8 mouse cellular contexts compared by ENCODE assay signal in genomic region chr13:56522821-56523167, GRCm38 (mm10). TPM values are rescaled to one million over a fixed set of nuclear protein-coding genes. Genes with fewer than 3 reads are reported as not detected.
DNase-seq lines count a peak whose midpoint lies in the region; ATAC-seq and TF ChIP-seq lines count a peak whose summit lies in the region.

No protein-coding gene starts in this region.

- H3K36me3 ChIP-seq in kidney, adult 2 months (ENCODE audit: control insufficient read depth, insufficient read depth, low read length), result no peaks in the 10 kb centered on the region; the same call in 1 of the 2 replicates
- H3K36me3 ChIP-seq in hindbrain, embryonic 12.5 days, result no peaks in the 10 kb centered on the region
- H3K36me3 ChIP-seq in midbrain, embryonic 12.5 days, result no peaks in the 10 kb centered on the region

- H3K4me1 ChIP-seq in kidney, adult 2 months (ENCODE audit: control insufficient read depth, insufficient read depth, low read length), result no peaks in the 10 kb centered on the region
- H3K4me1 ChIP-seq in bone marrow macrophage, adult 2 months (ENCODE audit: control insufficient read depth, insufficient read depth, low read length), result no peaks in the 10 kb centered on the region
- peaks cover 7% of the 10 kb centered on the region; the same call in 1 of the 2 replicates for H3K4me1 ChIP-seq in hindbrain, embryonic 12.5 days
- H3K4me1 ChIP-seq in midbrain, embryonic 12.5 days, result no peaks in the 10 kb centered on the region

- 7% methylated on average over 8 of the region's 8 CpGs for WGBS in kidney, adult 2 months
- WGBS in hindbrain, embryonic 12.5 days, result 6% methylated on average over 8 of the region's 8 CpGs
- WGBS in midbrain, embryonic 12.5 days, result 5% methylated on average over 8 of the region's 8 CpGs

- peak overlapping the region; percentile 64 for H3K4me3 ChIP-seq in kidney, adult 2 months (ENCODE audit: insufficient read depth, low read depth, low read length)
- peak overlapping the region; percentile 90 for H3K4me3 ChIP-seq in bone marrow macrophage, adult 2 months (ENCODE audit: insufficient read depth, low read length)
- H3K4me3 ChIP-seq in hindbrain, embryonic 12.5 days, result peak overlapping the region; percentile 76
- peak overlapping the region; percentile 66 for H3K4me3 ChIP-seq in midbrain, embryonic 12.5 days

- TF ChIP-seq CTCF in kidney, adult 2 months (conservative IDR thresholded peaks at IDR 0.05; ENCODE audit: insufficient read depth, insufficient read length, low read depth, low read length), result no peak
- no peak for TF ChIP-seq CTCF in bone marrow macrophage, adult 2 months (IDR thresholded peaks at IDR 0.05; ENCODE audit: low read depth, low read length)

- peak overlapping the region; percentile 73 for H3K9ac ChIP-seq in hindbrain, embryonic 12.5 days
- peak overlapping the region; percentile 67 for H3K9ac ChIP-seq in midbrain, embryonic 12.5 days (replicated peaks)

- TF ChIP-seq POLR2A in kidney, adult 2 months (IDR thresholded peaks at IDR 0.05; ENCODE audit: low read depth, low read length), result no peak
- no peak for TF ChIP-seq POLR2A in bone marrow macrophage, adult 2 months (IDR thresholded peaks at IDR 0.05; ENCODE audit: borderline replicate concordance, low read depth, low read length)

- H3K27me3 ChIP-seq in kidney, adult 2 months (replicated peaks; ENCODE audit: control insufficient read depth, insufficient read depth, low read length), result no peaks in the 10 kb centered on the region
- no peaks in the 10 kb centered on the region for H3K27me3 ChIP-seq in hindbrain, embryonic 12.5 days
- H3K27me3 ChIP-seq in midbrain, embryonic 12.5 days, result no peaks in the 10 kb centered on the region; the same call in 1 of the 2 replicates

- ATAC-seq in hindbrain, embryonic 12.5 days (ENCODE audit: low FRiP score), result peak; percentile 3; the same call in 1 of the 2 replicates
- 0 out of 2 replicates have a peak, but pooled peaks have one; percentile 8 for ATAC-seq in midbrain, embryonic 12.5 days (ENCODE audit: low FRiP score, low read depth)

- peak overlapping the region; percentile 87 for H3K4me2 ChIP-seq in hindbrain, embryonic 12.5 days (replicated peaks)
- peak overlapping the region; percentile 83 for H3K4me2 ChIP-seq in midbrain, embryonic 12.5 days (replicated peaks)

- H3K27ac ChIP-seq in kidney, adult 2 months (ENCODE audit: insufficient read depth, low read depth, low read length), result no peak overlapping the region
- no peak overlapping the region for H3K27ac ChIP-seq in bone marrow macrophage, adult 2 months (ENCODE audit: insufficient read depth, low read depth, low read length)
- H3K27ac ChIP-seq in hindbrain, embryonic 12.5 days, result no peak overlapping the region
- H3K27ac ChIP-seq in midbrain, embryonic 12.5 days (replicated peaks), result no peak overlapping the region

- H3K9me3 ChIP-seq in hindbrain, embryonic 12.5 days (replicated peaks), result no peaks in the 10 kb centered on the region
- H3K9me3 ChIP-seq in midbrain, embryonic 12.5 days, result no peaks in the 10 kb centered on the region

- DNase-seq in kidney, adult 2 months, result no peak
- no peak for DNase-seq in kidney, postnatal 4 days
- no peak for DNase-seq in B cell, adult 2 months
- DNase-seq in adipocyte (ENCODE audit: low spot score), result no peak
- no peak for DNase-seq in thymus, postnatal 14 days

RNA-seq across cellular contexts. Expression of gene Fbxl21, which starts 0.5 kb away (rescaled TPM):
- 3.6 and 4.1 TPM in 2 replicates for polyA plus RNA-seq in kidney, adult 2 months (2012; rRNA removed)
- 1.6 and 2.1 TPM in 2 replicates for polyA plus RNA-seq in bone marrow macrophage, adult 2 months (2012; ENCODE audit: insufficient read depth, insufficient read length, missing spikeins)
- 1.8 and 3.6 TPM in 2 replicates for polyA plus RNA-seq in hindbrain, embryonic 12.5 days (2016; fragmentation: Nextera tagmentation; extraction: Ambion mirVana)
- polyA plus RNA-seq in midbrain, embryonic 12.5 days (2016; fragmentation: Nextera tagmentation; extraction: Ambion mirVana), result 2.4 TPM in 2 replicates

RNA-seq across cellular contexts. Expression of gene Lect2, which starts 25.5 kb away (rescaled TPM):
- polyA plus RNA-seq in kidney, adult 2 months (2012; rRNA removed), result 0.19 TPM in 2 replicates
- polyA plus RNA-seq in bone marrow macrophage, adult 2 months (2012; ENCODE audit: insufficient read depth, insufficient read length, missing spikeins), result not detected in 2 replicates
- not detected in 2 replicates for polyA plus RNA-seq in hindbrain, embryonic 12.5 days (2016; fragmentation: Nextera tagmentation; extraction: Ambion mirVana)
- not detected in 2 replicates for polyA plus RNA-seq in midbrain, embryonic 12.5 days (2016; fragmentation: Nextera tagmentation; extraction: Ambion mirVana)

RNA-seq across cellular contexts. Expression of gene Il9, which starts 40.7 kb away (rescaled TPM):
- not detected in 2 replicates for polyA plus RNA-seq in kidney, adult 2 months (2012; rRNA removed)
- polyA plus RNA-seq in bone marrow macrophage, adult 2 months (2012; ENCODE audit: insufficient read depth, insufficient read length, missing spikeins), result not detected in 2 replicates
- polyA plus RNA-seq in hindbrain, embryonic 12.5 days (2016; fragmentation: Nextera tagmentation; extraction: Ambion mirVana), result not detected in 2 replicates
- polyA plus RNA-seq in midbrain, embryonic 12.5 days (2016; fragmentation: Nextera tagmentation; extraction: Ambion mirVana), result not detected in 2 replicates
